Comparison of ENCODE assay signal across 9 mouse cellular contexts in the genomic region with DNA sequence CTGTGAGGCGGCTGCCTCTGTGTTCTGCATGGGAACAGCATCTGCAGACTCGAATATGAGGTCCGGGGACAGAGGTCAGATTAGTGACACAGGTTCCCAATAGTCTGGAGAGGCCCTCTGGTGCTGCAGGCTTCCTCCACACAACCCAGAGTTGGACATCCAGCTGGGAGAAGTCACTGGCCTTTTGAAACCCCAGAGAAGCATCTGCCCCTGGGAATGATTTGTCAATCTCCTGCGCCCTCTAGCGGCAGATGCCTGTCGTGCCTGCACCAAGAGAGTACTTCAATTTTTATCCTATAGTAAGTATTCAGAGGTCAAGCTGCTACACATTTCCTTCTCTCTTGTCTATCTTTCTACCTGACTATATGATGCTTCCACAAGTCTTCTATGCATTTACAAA.
A peak's percentile ranks its signal among the peaks of the same experiment; 100 is the strongest.
DNase-seq lines count a peak whose midpoint lies in the region; ATAC-seq and TF ChIP-seq lines count a peak whose summit lies in the region.
"Had no signal": no experiment of that assay in that cellular context is flagged by ENCODE, and none has a peak within 500 bp of the region (broad histone marks: within the 10 kb centered on the region; RNA-seq: fewer than 3 reads in every experiment).

No protein-coding gene starts in this region.

- ATAC-seq in kidney, embryonic 16.5 days (ENCODE audit: low FRiP score, low TSS enrichment) = peak; percentile 51

- H3K79me2 ChIP-seq in liver, adult 2 months (ENCODE audit: control insufficient read depth, insufficient read depth, low read length) = no peaks in the 10 kb centered on the region

- H3K9ac ChIP-seq in kidney, embryonic 16.5 days (replicated peaks; ENCODE audit: low read length) = no peak overlapping the region
- no peak overlapping the region for H3K9ac ChIP-seq in liver, adult 2 months (ENCODE audit: low read depth, low read length)
- H3K9ac ChIP-seq: heart, embryonic 13.5 days had no signal

- H3K4me1 ChIP-seq in spleen, adult 2 months (ENCODE audit: control insufficient read depth, insufficient read depth, insufficient read length) = no peaks in the 10 kb centered on the region
- no peaks in the 10 kb centered on the region for H3K4me1 ChIP-seq in kidney, embryonic 16.5 days (ENCODE audit: insufficient read depth, low read length)
- H3K4me1 ChIP-seq in liver, adult 2 months (ENCODE audit: control insufficient read depth, insufficient read depth, low read length) = no peaks in the 10 kb centered on the region
- H3K4me1 ChIP-seq: heart, embryonic 13.5 days had no signal

- no peaks in the 10 kb centered on the region for H3K9me3 ChIP-seq in kidney, embryonic 16.5 days (ENCODE audit: low read length)
- H3K9me3 ChIP-seq: heart, embryonic 13.5 days had no signal

- TF ChIP-seq CTCF in spleen, adult 2 months (IDR thresholded peaks at IDR 0.05; ENCODE audit: extremely low read depth, insufficient read depth, insufficient read length, insufficient replicate concordance) = peak; percentile 59; the same call in 1 of the 2 replicates
- peak; percentile 93 for TF ChIP-seq CTCF in liver, adult 2 months (IDR thresholded peaks at IDR 0.05; ENCODE audit: low read depth, low read length)

- no peak overlapping the region for H3K4me2 ChIP-seq in kidney, embryonic 16.5 days (replicated peaks; ENCODE audit: low read depth, low read length)
- H3K4me2 ChIP-seq: heart, embryonic 13.5 days had no signal

- TF ChIP-seq POLR2A in spleen, adult 2 months (IDR thresholded peaks at IDR 0.05; ENCODE audit: low read depth, low read length) = no peak
- TF ChIP-seq POLR2A in liver, adult 2 months (IDR thresholded peaks at IDR 0.05; ENCODE audit: extremely low read depth, insufficient read depth, low read length) = no peak

- no peak overlapping the region for H3K27ac ChIP-seq in spleen, adult 2 months (ENCODE audit: insufficient read depth, low read length)
- no peak overlapping the region for H3K27ac ChIP-seq in kidney, embryonic 16.5 days (ENCODE audit: low read length)
- no peak overlapping the region for H3K27ac ChIP-seq in liver, adult 2 months (replicated peaks; ENCODE audit: insufficient read depth, low read depth, low read length)
- H3K27ac ChIP-seq: heart, embryonic 13.5 days had no signal

- 27% methylated on average over 6 of the region's 6 CpGs for WGBS in spleen, adult 2 months
- 21% methylated on average over 6 of the region's 6 CpGs for WGBS in kidney, embryonic 16.5 days
- 27% methylated on average over 6 of the region's 6 CpGs for WGBS in liver, adult 2 months

- H3K36me3 ChIP-seq in spleen, adult 2 months (ENCODE audit: control insufficient read depth, insufficient read depth, low read length) = no peaks in the 10 kb centered on the region
- H3K36me3 ChIP-seq in kidney, embryonic 16.5 days (ENCODE audit: insufficient read depth, low read length) = no peaks in the 10 kb centered on the region
- no peaks in the 10 kb centered on the region for H3K36me3 ChIP-seq in liver, adult 2 months (ENCODE audit: control insufficient read depth, insufficient read depth, low read length)
- H3K36me3 ChIP-seq: heart, embryonic 13.5 days had no signal

- DNase-seq in spleen, adult 2 months (ENCODE audit: low read depth in 1 of 2, low spot score in 2 of 2) = peak in 1 of 2 experiments; percentile 26
- no peak for DNase-seq in spleen, adult 12 weeks (ENCODE audit: low spot score)
- DNase-seq in c-Kit-positive CD71-positive TER-119-negative erythroid progenitor cells, embryonic 14.5 days (ENCODE audit: low read depth) = peak; percentile 17
- peak; percentile 72 for DNase-seq in forelimb bud, embryonic 11.5 days (ENCODE audit: low read depth, low spot score)
- DNase-seq in liver, adult 2 months (ENCODE audit: extremely low read depth, low read depth, low spot score) = peak; percentile 44
- DNase-seq in ovary, postnatal 14 days (ENCODE audit: low spot score) = peak; percentile 41
- DNase-seq in urinary bladder, postnatal 14 days (ENCODE audit: low spot score) = peak; percentile 57

- H3K4me3 ChIP-seq in spleen, adult 2 months (ENCODE audit: extremely low read depth, insufficient read depth, insufficient read length) = no peak overlapping the region
- no peak overlapping the region for H3K4me3 ChIP-seq in kidney, embryonic 16.5 days (ENCODE audit: low read length)
- no peak overlapping the region for H3K4me3 ChIP-seq in liver, adult 2 months (ENCODE audit: insufficient read depth, low read depth, low read length)
- H3K4me3 ChIP-seq: heart, embryonic 13.5 days had no signal

- H3K27me3 ChIP-seq in spleen, adult 2 months (ENCODE audit: control insufficient read depth, insufficient read depth, low read length) = no peaks in the 10 kb centered on the region
- H3K27me3 ChIP-seq in kidney, embryonic 16.5 days (ENCODE audit: insufficient read depth, low read length) = peaks cover 4% of the 10 kb centered on the region; the same call in 1 of the 2 replicates
- H3K27me3 ChIP-seq in liver, adult 2 months (ENCODE audit: control insufficient read depth, insufficient read depth, low read length) = no peaks in the 10 kb centered on the region
